Mouse (Mus musculus) c-Kit-negative CD71-positive TER-119-positive erythroid progenitor cells, embryonic 14.5 days (primary cell): ENCODE data around the gene Wdr3.
A peak's percentile ranks its signal among the peaks of the same experiment; 100 is the strongest.

Experiments
- DNase-seq: peaks from one replicate; pipeline ENCODE4 v3.0.0-alpha.2; 2013; ENCODE audit warnings: low read depth, low spot score

The Wdr3 gene

DNA sequence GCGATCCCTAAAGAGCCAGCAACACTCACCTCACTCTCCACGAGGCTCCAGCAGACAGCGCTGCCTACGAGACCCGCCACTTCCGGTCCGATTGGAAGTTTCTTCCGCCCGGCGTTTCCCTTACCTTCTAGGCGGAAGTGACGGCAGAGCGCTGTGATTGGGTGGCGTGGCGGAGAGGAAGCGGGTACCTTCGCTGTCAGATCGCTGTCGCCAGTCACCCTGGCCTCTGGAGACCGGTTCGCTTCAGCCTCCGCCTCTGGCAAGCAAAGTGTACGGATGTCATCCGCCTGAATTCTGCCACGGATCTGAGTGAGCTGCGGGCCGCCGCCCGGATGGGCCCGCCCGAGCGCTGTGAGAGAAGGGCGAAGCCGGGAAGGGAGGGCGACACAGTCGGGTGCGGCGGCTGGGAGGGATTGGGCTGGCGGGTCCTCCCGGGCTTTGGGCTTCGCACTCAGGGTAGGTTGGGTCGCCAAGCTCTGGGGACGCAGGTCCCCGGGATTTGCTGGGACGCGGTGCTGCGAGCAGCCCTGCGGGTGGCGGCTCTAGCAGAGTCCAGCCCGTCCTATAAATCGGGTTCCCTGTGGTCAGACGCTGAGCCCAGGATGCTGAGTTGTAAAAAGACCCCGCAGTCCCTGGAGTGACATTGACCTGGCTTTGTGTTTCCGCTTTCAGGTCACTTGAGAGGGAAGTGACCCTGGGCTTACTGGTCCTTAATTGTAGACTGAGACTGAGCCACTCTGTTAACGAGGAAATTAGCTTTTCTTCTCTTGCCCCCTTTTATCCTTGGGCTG, at the start of gene Wdr3, which contains the start of gene Gdap2:
TSS of gene Wdr3 (minus strand) at position 93 of the 791 bp plus-strand sequence.
TSS of gene Gdap2 (plus strand) at position 67 of the 791 bp plus-strand sequence.
- DNase-seq, result peak; percentile 88

DNA sequence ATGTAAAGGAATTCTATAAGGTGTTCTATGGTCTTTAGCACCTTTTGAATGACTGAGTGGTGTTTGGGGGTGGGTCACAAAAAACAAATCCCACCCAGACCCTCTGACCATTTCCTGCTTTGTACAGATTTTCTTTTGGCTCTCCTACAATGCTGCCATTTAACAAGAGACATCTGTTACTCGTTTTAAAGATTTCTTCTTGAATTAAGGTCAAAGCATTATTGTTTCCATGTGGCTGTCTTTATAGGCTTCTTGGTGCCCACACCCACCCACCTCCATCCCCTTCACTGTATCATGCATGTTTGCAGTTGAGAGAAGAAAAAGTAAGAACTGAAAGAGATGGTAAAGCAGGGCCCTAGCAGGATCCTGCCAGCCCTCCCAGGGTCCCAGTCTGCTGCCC, 44.8 kb upstream of the Wdr3 start:
- DNase-seq, result no peak

DNA sequence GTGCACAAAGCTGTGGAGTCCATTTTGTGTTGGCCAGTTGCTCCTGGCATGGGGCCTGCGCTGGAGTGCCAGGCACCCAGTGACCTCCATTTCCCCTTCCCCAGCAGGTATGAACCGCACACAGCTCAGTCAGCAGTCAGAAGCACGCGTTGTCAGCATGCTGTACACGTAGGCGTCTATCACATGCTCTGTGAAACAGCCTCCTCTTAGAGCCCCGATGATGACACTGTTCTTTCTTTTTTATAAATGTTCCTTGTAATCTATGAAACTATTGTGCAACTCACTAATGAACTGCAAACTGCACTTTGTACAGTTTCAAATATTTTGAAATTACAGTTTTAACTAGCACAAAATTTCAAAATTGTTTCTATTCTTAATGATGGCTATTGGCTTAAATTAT, 39.3 kb upstream of the Wdr3 start:
- DNase-seq, result no peak

DNA sequence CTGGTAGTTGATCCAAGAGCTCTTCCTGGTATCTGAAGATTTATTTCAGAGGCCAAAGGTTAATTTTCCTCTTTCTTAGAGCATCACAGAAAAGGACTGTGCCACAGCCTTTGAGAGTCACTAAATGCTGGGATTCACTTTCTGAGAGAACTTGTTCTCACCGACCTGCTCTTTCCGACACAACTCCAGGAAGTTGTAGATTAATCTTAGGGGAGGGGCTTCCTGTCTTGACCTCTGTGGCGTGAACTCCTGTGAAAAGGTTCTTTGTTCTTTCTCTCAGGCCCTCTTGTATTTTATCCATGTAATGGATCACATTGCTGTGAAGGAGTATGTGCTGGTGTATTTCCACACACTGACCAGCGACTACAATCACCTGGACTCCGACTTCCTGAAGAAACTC, 32.0 kb upstream of the Wdr3 start:
- no peak for DNase-seq

DNA sequence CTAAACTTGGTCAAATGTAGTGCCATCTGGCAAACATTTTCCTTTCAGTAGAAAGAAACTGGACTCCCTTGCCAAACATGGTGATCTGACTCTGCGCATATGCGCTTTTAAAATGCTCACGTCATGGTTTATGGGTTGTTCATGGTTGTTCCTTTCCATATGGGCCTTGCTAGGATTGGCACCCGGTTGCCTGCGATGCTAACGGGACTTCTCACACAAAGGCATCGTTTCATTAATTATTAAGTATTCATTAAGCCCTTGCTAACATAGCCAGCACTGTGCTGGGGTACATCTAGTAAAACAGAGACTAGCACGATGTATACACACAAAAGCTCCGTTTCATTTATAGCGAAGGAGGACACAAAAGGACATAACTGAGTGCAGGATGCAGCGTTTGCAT, 27.7 kb upstream of the Wdr3 start:
- DNase-seq, result no peak

DNA sequence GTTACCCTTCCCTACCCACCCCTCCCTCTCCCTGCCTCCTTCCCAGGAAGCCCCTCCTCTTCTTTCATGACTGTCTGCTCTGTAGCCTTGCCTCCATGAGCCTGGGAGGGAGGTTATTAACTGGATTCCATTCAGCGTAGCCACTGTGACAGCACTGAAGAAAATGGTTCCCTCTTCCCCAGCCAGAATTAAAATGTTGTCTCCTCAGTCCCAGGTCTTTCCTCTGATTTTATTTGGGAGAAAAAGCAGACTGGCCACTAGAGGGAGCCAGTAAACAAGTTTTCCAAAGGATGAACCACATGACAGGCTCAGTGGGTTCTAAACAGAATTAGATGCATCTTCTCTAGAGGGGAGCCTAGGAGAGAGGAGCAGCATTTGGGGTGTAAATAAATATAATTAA, 27.2 kb upstream of the Wdr3 start:
- DNase-seq, result peak; percentile 54

DNA sequence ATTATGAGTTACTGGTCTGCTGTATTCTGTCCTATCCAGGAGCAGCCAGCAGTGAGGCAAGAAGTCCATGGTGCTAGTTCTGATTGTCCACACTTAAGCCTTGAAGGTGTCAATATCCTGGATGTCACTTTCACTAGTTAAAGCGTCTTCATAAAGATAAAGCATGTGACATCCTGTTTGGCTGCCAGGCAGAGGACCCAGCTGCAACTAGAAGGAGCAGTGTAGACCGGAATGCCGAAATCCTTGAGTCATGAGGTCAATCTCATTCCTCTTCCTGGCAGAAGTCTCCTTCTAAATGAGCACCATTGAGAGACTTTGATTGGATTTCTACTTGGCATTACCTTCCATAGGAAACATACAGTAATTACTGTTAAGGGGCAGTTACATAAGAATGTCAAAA, 18.3 kb upstream of the Wdr3 start:
- no peak for DNase-seq

DNA sequence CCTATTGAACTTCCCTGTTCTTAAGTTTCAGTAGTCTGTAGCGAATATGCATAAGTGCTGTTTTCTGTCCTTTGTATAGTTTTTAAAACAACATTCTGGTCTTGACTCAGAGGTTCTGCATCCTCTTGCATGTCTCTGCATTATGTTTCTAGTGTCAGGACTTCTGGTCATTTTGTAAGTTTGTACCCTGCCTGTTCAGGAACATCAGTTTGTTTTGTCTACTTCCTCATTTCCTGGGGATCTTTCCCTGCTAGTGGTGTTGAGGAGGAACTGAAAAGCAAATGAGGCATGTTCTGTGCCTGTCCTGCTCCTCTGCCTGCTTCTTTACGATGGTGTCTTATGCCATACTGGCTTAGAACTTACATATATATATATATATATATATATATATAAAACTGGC, 13.8 kb upstream of the Wdr3 start:
- no peak for DNase-seq

DNA sequence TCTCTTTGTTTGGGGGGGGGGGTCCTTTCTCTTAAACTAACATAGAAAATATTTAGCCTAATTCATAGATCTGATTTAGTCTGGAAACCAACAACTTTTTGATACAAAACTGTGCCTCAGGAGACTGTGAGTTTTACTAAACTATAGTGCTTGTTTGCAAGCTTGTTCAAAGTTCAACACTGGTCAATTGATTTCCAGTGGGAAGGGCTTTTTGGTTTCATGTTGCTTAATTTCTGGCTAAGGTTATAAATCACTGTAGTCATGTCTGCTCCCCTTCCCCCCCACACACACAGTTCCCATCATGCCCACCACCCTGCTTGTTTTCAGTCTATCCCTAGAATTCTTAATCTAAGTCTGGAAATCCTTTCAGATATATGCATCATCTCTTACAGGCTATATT, 2.8 kb upstream of the Wdr3 start:
- DNase-seq, result no peak

DNA sequence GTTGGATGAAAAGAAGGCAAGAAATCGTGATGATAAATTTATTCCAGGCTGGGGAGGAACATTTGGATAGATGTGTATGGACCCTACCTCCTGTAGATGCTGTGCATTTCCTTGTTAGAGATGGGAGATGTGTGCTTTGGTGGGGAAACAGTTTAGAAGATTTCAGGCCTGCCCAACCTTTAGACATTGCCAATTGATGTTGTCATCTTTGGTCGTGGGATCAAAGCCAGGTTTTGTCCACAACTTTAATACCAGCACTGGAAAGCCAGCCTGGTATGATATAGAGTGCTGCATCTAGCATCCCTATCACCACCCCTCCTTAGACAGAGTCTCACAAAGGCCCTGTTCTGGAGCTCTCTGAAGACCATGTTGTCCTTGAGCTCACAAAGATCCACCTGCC, 1.3 kb upstream of the Wdr3 start:
- DNase-seq, result no peak

DNA sequence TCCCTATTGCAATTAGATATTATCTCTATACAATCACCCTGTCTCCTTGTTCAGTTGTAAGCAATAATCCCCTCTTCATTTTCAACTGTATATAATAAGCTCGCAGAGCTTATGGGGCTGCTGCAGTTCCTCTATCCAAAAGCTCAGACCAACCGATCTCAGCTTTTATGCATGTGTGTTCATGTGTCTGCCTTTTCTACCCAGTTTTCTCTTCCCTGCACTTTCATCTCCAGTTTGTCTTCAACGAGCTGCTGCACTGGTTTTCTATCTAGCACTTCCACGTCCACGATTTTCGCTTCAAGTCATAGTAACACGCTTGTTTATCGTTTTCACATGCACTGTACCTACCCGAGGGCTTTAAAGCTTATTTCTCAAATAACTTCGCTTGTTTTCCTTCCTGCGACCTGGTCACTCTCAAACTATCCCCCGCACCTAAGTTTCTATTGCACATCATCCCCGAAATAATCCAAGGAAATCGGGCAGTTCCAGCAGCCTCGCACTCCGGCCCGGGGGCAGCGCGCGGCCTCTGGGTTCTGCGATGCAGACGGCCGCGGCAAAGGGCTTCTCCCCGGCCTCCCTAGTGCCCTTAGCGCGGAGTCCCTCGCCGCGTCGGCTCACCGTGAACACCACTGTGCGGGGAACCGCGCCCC, 417 bp downstream of the Wdr3 start:
- DNase-seq, result no peak

DNA sequence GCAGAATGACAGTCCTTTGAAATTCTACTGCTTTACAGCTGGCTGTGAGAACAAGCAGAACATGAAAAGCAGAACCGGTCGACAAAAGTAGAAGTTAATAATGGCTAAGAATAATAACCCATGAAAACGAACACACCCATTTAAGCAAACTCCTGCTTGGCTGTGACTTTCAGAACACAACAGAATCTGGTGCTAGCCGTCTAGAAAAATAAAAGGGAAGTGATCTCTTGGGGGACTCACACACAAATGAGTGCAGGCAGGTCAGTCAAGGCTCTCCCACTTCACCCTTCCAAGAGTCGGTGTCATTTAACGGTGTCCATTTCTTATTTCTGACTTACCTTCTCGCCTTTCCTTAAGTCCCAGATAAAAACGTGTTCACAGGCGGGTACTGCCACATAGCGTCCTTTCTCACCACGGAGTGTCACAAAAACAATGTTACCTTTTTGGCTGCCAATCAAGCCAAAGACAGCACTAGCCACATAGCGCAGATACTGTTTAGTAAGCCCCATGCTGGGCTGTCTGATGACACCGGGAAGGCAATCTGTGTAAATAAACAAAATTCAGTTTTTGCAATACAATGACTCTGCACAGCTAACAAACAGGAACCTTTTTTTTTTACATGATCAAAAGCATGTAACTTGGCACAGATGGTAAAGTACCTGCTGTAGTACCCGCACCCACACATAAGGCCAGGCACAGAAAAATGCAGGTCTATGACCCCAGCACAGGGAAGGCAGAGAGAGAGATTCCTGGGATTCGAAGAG, 1.3 kb downstream of the Wdr3 start:
- no peak for DNase-seq

DNA sequence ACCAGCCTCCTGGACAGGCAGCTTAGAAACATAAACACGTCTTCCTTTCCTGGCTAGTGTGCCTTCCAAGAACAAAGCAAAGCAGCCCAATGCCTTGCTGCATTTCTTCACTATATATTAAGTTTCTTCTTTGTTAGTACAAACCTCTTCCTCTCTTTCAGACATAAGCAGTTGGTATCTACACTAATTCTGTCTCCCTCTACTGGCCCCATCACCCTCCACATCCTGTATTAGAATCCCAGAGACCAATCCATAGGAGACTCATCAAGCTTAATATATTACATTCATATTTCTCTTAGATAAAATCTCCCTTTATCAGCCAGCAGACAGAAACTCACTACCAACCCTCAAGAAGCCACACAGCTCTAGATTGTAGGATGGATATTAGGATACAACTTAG, 39.8 kb downstream of the Wdr3 start:
- DNase-seq, result no peak

DNA sequence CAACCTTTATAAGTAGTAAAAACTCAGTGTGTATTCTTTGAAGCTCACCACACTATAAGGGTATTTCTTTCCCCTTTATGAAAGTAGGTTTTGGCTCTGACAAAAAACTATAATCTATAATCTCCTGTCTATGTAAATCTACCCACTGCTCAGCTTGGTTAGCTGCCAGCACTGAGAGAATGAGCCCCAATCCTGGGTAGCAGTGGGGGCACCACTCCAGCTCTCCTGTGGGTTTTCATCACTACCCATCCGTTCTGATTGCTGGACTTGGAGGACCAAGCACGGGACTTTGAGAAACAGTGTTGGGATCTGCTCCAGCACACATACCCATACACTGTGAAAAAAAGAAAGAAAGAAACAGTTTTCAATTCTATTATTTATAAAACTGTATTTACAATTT, 40.2 kb downstream of the Wdr3 start:
- DNase-seq, result no peak

DNA sequence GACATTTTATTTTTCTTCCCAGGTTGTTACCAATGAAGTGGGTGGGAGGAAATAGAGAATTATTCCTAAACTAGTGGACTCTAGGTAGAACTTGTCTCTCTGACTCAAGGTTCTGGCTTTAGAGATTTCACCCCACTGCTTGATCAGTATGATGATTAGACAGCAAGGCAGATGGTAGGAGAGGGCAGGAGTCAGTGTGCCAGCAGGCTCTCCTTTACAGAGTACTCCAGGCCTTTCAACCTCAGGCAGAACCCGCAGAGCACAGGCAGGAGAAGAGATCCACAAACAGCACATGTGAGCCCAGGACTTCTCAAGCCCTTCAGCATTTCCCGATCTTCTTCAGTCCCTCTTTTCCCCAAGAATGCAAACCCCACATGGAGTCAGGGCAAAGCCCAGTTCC, 43.5 kb downstream of the Wdr3 start:
- DNase-seq, result no peak

DNA sequence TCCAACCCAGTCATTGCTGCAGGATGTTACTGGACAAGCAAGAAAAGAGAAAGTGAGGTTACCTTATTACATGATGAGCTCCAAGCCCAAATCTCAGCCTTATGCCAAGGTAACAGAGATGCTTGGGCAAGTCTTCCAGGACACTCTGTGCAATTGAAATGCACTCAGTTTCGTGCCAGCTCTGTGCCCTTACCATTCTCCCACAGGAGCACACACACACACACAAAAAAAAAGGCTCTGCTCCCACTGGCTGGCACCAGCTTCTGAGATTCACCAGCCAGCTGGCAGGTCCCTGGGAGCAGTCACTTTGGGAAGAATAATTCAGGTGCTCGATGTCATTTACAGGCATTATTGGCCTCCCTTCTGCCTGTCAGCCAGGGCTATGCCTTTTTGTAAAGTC, 55.5 kb downstream of the Wdr3 start:
- no peak for DNase-seq

DNA sequence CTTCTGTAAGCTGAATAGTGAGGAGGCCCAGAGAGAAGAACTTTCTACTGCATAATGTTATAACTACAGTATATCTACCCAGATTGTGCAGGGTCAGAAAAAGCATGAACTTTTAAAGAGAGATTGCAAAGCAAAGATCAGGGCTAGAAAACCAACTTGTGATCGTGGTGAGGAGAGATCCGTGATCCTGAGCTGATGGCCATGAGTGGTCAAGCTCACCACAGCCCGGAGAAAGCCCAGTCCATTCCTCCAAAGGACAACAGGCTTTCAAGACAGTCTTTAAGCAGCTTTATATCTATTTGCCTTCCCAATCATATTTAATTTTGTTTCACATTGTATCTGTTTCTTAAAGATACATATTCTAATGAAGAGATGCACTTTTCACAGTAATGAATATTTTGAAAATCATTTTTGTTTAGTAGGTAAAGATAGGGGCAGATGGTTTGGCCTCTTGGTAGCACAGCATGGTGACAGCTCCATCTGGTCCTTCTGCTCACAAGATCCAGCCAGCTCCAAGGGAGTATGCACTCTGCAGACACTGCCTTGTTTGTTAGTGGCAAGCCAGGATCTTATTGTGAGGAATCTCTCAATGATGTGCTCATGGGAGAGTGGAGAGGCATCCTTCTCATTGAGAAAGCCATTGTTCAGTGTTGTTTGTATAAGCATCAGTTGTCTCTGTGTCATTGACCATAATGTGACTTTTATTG, 59.7 kb downstream of the Wdr3 start:
- DNase-seq, result no peak
